ENCODE assay signal across 17 mouse cellular contexts in genomic region chr8:19778126-19778525, GRCm38 (mm10). TPM values are rescaled to one million over a fixed set of nuclear protein-coding genes. Genes with fewer than 3 reads are reported as not detected.
"Had no signal": no experiment of that assay in that cellular context is flagged by ENCODE, and none has a peak within 500 bp of the region (broad histone marks: within the 10 kb centered on the region; RNA-seq: fewer than 3 reads in every experiment).

No protein-coding gene starts in this region.

RNA-seq across cellular contexts. Expression of gene 4930467E23Rik, which starts 48.8 kb away (rescaled TPM):
- total RNA-seq: megakaryocyte, adult 5-6 weeks; midbrain, postnatal 0 days; monocyte, adult 5-6 weeks; neutrophil, adult 5-6 weeks had no signal
- polyA plus RNA-seq: liver, embryonic 16.5 days; lung, embryonic 14.5 days; lung, embryonic 16.5 days; midbrain, embryonic 10.5 days; midbrain, embryonic 13.5 days; midbrain, embryonic 15.5 days; midbrain, postnatal 0 days; neural tube, embryonic 12.5 days; neural tube, embryonic 14.5 days; spleen, adult 2 months; stomach, embryonic 14.5 days; stomach, embryonic 16.5 days; thymus, postnatal 0 days; urinary bladder, adult 2 months had no signal
